Mouse (Mus musculus) MEL (cell line): Measurements from ENCODE around the gene Chmp1a.

Experiments
- CHD1 ChIP-seq: IDR thresholded peaks from 2 replicates; pipeline ENCODE4 v1.6.1; 2012; ENCODE audit warnings: low read depth, mild to moderate bottlenecking, inconsistent platforms, low read length, improper control_type of control experiment
- E2F4 ChIP-seq: IDR thresholded peaks from 2 replicates; pipeline ENCODE4 v1.6.1; 2011; ENCODE audit warnings: low read depth, low read length, improper control_type of control experiment, borderline replicate concordance
- ETS1 ChIP-seq: IDR thresholded peaks from 2 replicates; pipeline ENCODE4 v1.6.1; 2012; ENCODE audit warnings: low read depth, mild to moderate bottlenecking, inconsistent platforms, low read length, improper control_type of control experiment, moderate library complexity
- HCFC1 ChIP-seq: IDR thresholded peaks from 2 replicates; pipeline ENCODE4 v1.6.1; 2012; ENCODE audit warnings: low read depth, mild to moderate bottlenecking, inconsistent platforms, low read length, improper control_type of control experiment, moderate library complexity
- POLR2A ChIP-seq, 2 experiments: IDR thresholded peaks; 2 replicates each; pipeline ENCODE4 v1.6.1; 2011 to 2012; ENCODE audit warnings: low read length in 2 of 2, mild to moderate bottlenecking in 2 of 2, control low read depth in 1 of 2, improper control_type of control experiment in 1 of 2, low read depth in 1 of 2, moderate library complexity in 1 of 2; ENCODE audit not compliant: control insufficient read depth in 1 of 2, insufficient read depth in 1 of 2, poor library complexity in 1 of 2
- RAD21 ChIP-seq: IDR thresholded peaks from 2 replicates; pipeline ENCODE4 v1.6.1; 2011; ENCODE audit warnings: mild to moderate bottlenecking, low read depth, low read length, improper control_type of control experiment
- USF2 ChIP-seq, 2 experiments: IDR thresholded peaks; 2 replicates each; pipeline ENCODE4 v1.6.1; 2011 to 2012; ENCODE audit warnings: improper control_type of control experiment in 2 of 2, low read length in 2 of 2, borderline replicate concordance in 1 of 2, inconsistent platforms in 1 of 2, low read depth in 1 of 2, mild to moderate bottlenecking in 1 of 2; ENCODE audit not compliant: insufficient read depth in 1 of 2

DNA sequence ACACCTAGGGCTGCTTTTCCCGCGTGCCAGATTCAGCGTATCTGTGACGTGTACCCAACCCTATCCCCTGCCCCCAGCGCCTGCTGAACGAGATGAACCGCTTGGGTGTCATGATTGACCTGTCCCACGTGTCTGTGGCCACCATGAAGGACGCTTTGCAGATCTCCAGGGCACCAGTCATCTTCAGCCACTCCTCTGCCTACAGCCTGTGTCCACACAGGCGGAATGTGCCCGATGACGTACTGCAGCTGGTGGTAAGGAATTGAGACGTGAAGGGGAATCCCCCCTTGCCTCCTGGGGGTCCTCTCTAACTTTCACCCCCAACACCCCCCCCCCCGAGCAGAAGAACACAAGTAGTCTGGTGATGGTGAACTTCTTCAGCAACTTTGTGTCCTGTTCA, 12.7 kb downstream of the Chmp1a start:
- no peak for TF ChIP-seq CHD1
- no peak for TF ChIP-seq USF2 (IDR thresholded peaks at IDR 0.05; ENCODE audit: borderline replicate concordance in 1 of 2, insufficient read depth in 1 of 2, low read depth in 1 of 2, low read length in 2 of 2)
- no peak for TF ChIP-seq ETS1
- no peak for TF ChIP-seq POLR2A (IDR thresholded peaks at IDR 0.05; ENCODE audit: control insufficient read depth in 1 of 2, insufficient read depth in 1 of 2, low read depth in 1 of 2, low read length in 2 of 2, poor library complexity in 1 of 2)
- no peak for TF ChIP-seq HCFC1
- no peak for TF ChIP-seq E2F4
- no peak for TF ChIP-seq RAD21
